Mouse (Mus musculus): ENCODE measurements around the gene Bmp2k. TPM values are rescaled to one million over a fixed set of nuclear protein-coding genes. Genes with fewer than 3 reads are reported as not detected.

The Bmp2k gene
- total and polyA plus RNA-seq, 3 experiments: 7.9 to 9.1 (median 8.9) TPM

DNA sequence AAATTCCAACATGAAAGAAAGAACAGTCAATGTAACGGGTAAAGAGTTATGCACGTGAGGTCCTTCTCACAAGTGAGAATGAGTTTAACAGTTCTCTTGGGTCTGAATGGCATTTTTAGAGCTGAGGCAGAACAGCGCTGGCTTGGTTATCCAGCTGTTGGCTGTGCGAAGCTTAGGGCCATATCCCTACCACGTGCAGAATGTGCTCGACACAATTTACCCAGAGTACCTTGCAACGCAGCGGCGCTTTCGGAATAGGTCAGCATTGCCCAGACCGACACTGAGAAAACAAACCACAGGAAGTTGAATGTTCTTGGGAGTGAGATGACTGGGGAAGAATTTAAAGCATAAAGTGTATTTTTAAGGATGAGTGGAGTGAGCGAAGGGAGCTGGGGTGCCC is 127.5 kb downstream of the Bmp2k start:
- Histone ChIP-seq H3K9ac (ENCODE audit: insufficient read depth, low read depth) (no peak overlapping the region), H3K9me3 (replicated peaks; ENCODE audit: low read length) (no peaks in the 10 kb centered on the region), H3K27ac (ENCODE audit: insufficient read depth, low read depth) (no peak overlapping the region), H3K27me3 (replicated peaks) (no peaks in the 10 kb centered on the region), H3K4me1 (ENCODE audit: control insufficient read depth in 1 of 2, insufficient read depth in 2 of 2) (peaks cover 2 to 4% of the 10 kb centered on the region in 2 experiments; a peak in 2 of 4 replicates), H3K36me3 (replicated peaks in 1 of 2; ENCODE audit: control insufficient read depth in 1 of 2, insufficient read depth in 1 of 2, low read length in 1 of 2) (no peaks in the 10 kb centered on the region), H3K4me2 (ENCODE audit: insufficient read depth, low read depth, poor library complexity, severe bottlenecking) (no peak overlapping the region), H3K79me2 (replicated peaks; ENCODE audit: control insufficient read depth, extremely low read depth, insufficient read depth, poor library complexity, severe bottlenecking) (no peaks in the 10 kb centered on the region), H3K4me3 (replicated peaks in 1 of 3; ENCODE audit: low read depth in 2 of 3, low read length in 2 of 3, poor library complexity in 1 of 3) (no peak overlapping the region)
- dilution Hi-C loops (cut with MboI; ENCODE audit: extremely low pct_ligation_motif_present, extremely low pct_unique_long_range_greater_than_20kb, low sequenced_read_pairs): no loop called here
- no peak for DNase-seq (ENCODE audit: extremely low read depth)
- TF ChIP-seq ZMIZ1 (IDR thresholded peaks at IDR 0.05; ENCODE audit: low read depth, low read length) (no peak), KAT2A (IDR thresholded peaks at IDR 0.05; ENCODE audit: insufficient replicate concordance, low read length) (no peak), JUND (conservative IDR thresholded peaks at IDR 0.05; ENCODE audit: low read depth, low read length) (no peak), SIN3A (IDR thresholded peaks at IDR 0.05; ENCODE audit: low read length) (no peak), PAX5 (IDR thresholded peaks at IDR 0.05; ENCODE audit: low read length) (no peak), MAFK (IDR thresholded peaks at IDR 0.05; ENCODE audit: insufficient replicate concordance, low read length) (no peak), BHLHE40 (IDR thresholded peaks at IDR 0.05; ENCODE audit: low read depth, low read length) (0 out of 2 replicates have a peak, but pooled peaks have one; percentile 20), MAX (IDR thresholded peaks at IDR 0.05; ENCODE audit: low read length) (peak; percentile 78), USF1 (IDR thresholded peaks at IDR 0.05; ENCODE audit: low read depth, low read length) (no peak), USF2 (conservative IDR thresholded peaks at IDR 0.05; ENCODE audit: low read depth, low read length) (no peak)
- in situ Hi-C loops (cut with MboI; ENCODE audit: low pct_ligation_motif_present, low pct_unique_long_range_greater_than_20kb, low sequenced_read_pairs): loop anchor here (25.0 kb wide), 1 partner anchor 437 kb away; no protein-coding TSS in a partner anchor

DNA sequence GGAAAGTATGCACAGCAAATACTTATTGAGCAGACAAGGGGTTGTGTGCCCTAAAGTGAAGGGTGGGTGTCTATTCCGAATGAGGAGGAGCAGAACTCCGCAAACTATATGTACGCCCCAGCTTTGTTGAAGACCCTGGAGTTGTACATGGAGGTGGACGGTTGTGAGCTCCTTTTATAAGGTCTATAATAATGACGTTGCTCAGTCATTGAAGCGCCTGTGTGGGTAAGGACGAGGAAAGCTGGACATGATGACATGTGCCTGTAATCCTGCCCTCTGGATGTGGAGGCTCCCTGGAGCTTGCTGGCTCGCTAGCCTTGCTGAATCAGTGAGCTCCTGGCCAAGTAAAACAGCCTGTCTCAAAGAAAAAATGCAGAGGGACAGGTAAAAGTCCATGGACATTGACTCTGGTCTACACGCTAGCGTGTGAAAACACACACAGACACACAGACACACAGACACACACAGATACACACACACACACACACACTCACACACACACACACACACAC is 128.0 kb downstream of the Bmp2k start:
- H3K9ac ChIP-seq (ENCODE audit: insufficient read depth, low read depth): no peak overlapping the region
- H3K4me3 ChIP-seq (replicated peaks in 1 of 3; ENCODE audit: low read depth in 2 of 3, low read length in 2 of 3, poor library complexity in 1 of 3): no peak overlapping the region
- H3K4me2 ChIP-seq (ENCODE audit: insufficient read depth, low read depth, poor library complexity, severe bottlenecking): no peak overlapping the region
- no peaks in the 10 kb centered on the region for H3K79me2 ChIP-seq (replicated peaks; ENCODE audit: control insufficient read depth, extremely low read depth, insufficient read depth, poor library complexity, severe bottlenecking)
- H3K27me3 ChIP-seq (replicated peaks): no peaks in the 10 kb centered on the region
- dilution Hi-C loops (cut with MboI; ENCODE audit: extremely low pct_ligation_motif_present, extremely low pct_unique_long_range_greater_than_20kb, low sequenced_read_pairs) (no loop called here), in situ Hi-C loops (cut with MboI; ENCODE audit: low pct_ligation_motif_present, low pct_unique_long_range_greater_than_20kb, low sequenced_read_pairs) (loop anchor here (25.0 kb wide), 1 partner anchor 437 kb away; no protein-coding TSS in a partner anchor)
- H3K27ac ChIP-seq (ENCODE audit: insufficient read depth, low read depth): no peak overlapping the region
- H3K9me3 ChIP-seq (replicated peaks; ENCODE audit: low read length): no peaks in the 10 kb centered on the region
- DNase-seq (ENCODE audit: extremely low read depth): no peak
- no peaks in the 10 kb centered on the region for H3K36me3 ChIP-seq (replicated peaks in 1 of 2; ENCODE audit: control insufficient read depth in 1 of 2, insufficient read depth in 1 of 2, low read length in 1 of 2)
- H3K4me1 ChIP-seq (ENCODE audit: control insufficient read depth in 1 of 2, insufficient read depth in 2 of 2): peaks cover 2 to 4% of the 10 kb centered on the region in 2 experiments; a peak in 2 of 4 replicates
- TF ChIP-seq EP300 (IDR thresholded peaks at IDR 0.05; ENCODE audit: low read length) (no peak), ZKSCAN1 (IDR thresholded peaks at IDR 0.05; ENCODE audit: borderline replicate concordance, low read depth, low read length) (no peak), RAD21 (IDR thresholded peaks at IDR 0.05; ENCODE audit: low read depth, low read length) (no peak), USF2 (conservative IDR thresholded peaks at IDR 0.05; ENCODE audit: low read depth, low read length) (no peak), MAFK (IDR thresholded peaks at IDR 0.05; ENCODE audit: insufficient replicate concordance, low read length) (no peak), POLR2AphosphoS2 (IDR thresholded peaks at IDR 0.05; ENCODE audit: low read depth, low read length) (no peak)

Data from CH12.LX (cell line).